Mouse (Mus musculus) induced T-regulatory cell, adult 2 months (primary cell): ENCODE data around the gene Mup21.
A peak's percentile ranks its signal among the peaks of the same experiment; 100 is the strongest.
"Not testable (repeated sequence)": the region's sequence is repeated elsewhere in the genome, so short reads cannot be mapped to it uniquely, and the experiment has no call there.

Experiments
- DNase-seq: peaks from one replicate; pipeline ENCODE4 v3.0.0-alpha.2; 2012; ENCODE audit warnings: low read depth

The Mup21 gene

GRCm38 (mm10) chr4:62150811-62151210 is at the start of gene Mup21:
TSS of gene Mup21 (minus strand) at chr4:62150863.
- no peak for DNase-seq

- DNase-seq: no peak
These were observed 49.4 kb upstream of the Mup21 start for GRCm38 (mm10) chr4:62199923-62200529.

DNA sequence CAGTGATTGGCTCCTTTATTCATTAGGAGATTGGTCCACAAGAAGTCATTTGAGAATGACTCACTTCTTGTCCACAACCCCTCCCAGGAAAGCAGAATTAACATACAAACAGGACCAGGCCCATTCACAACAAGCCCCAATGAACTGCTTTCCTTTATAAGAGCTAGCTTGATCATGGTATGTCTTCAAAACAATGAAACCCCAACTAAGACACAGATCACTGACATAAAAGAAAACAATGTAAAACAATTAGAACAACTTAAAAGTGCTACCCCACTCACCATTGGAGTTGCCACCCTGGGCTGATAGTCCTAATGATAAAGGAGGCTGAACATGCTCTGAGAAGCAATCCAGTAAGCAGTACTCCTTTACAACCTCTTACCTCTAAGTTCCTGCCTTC is 38.1 kb upstream of the Mup21 start:
- no peak for DNase-seq

DNA sequence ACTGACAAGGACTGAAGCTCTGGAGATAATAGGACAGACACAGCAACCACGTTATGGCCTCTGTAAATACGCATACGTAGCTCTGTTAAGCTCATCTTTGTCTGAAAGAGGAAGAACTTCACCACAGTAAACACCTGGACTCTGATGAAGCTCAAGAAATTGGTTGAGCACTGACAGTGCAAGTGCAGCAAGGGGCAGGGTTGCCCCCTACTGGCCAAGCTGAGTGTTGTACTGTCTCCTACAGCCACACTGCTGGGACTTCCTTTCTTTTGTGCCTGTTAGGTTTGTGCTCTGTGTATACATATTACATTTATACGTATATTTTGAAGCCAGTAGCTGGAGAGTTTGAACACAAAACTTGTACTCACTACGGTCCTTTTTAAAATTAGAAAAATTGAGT is 26.6 kb upstream of the Mup21 start:
- DNase-seq: peak; percentile 4

- no peak for DNase-seq
These were observed 23.8 kb upstream of the Mup21 start for GRCm38 (mm10) chr4:62174471-62174870.

DNA sequence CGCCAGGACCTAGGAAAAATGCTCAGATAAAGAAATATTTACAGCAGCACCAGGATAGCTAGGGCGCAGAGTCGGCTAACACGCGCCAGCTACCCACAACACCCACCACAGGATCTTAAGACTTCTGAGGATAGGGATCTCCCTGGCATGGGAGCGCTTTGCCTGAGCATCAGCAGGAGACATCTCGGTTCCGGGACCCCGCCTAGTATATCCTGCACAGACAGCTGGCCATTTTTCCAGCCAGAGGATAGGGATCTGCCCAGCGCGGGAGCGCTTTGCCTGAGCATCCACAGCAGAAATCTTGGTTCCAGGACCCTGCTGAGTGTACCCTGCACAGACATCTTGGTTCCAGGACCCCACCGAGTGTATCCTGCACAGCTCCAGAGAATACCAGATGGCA is 17.0 kb upstream of the Mup21 start:
- DNase-seq: not testable (repeated sequence)

- no peak for DNase-seq
These were observed 7.7 kb upstream of the Mup21 start for GRCm38 (mm10) chr4:62158401-62158800.

- DNase-seq: no peak
These were observed 17.0 kb downstream of the Mup21 start for GRCm38 (mm10) chr4:62133706-62134105.

DNA sequence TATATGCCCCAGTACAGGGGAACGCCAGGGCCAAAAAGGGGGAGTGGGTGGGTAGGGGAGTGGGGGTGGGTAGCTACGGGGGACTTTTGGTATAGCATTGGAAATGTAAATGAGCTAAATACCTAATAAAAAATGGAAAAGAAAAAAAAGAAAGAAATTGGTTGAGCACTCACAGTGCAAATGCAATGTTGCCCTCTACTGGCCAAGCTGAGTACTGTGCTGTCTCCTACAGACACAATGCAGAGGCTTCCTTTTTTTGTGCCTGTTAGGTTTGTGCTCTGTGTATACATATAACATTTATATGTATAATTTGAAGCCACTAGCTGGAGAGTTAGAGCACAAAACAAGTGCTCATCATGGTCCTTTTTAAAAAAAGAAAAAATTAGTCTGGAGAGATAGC is 47.3 kb downstream of the Mup21 start:
- peak; percentile 5 for DNase-seq
